Mouse (Mus musculus) lung, postnatal 0 days (tissue): Measurements from ENCODE around the gene Flywch1. TPM values are rescaled to one million over a fixed set of nuclear protein-coding genes. Genes with fewer than 3 reads are reported as not detected.
A peak's percentile ranks its signal among the peaks of the same experiment; 100 is the strongest.

ENCODE experiments used
- ATAC-seq: fragments of 200-750 bp; cut with Nextera tagmentation; 2 replicates; pipeline ENCODE4 v1.8.0; 2017; ENCODE audit warnings: moderate library complexity
- DNase-seq: peaks from one replicate; pipeline ENCODE4 v3.0.0-alpha.2; 2016; ENCODE audit warnings: low spot score
- H3K27ac ChIP-seq: fragments of 300-500 bp; sonication (generic); 2 replicates; pipeline ENCODE4 v1.5.1; 2014; ENCODE audit warnings: antibody characterized with exemption, mild to moderate bottlenecking, low read length, mixed read lengths
- H3K27me3 ChIP-seq: fragments of 300-500 bp; sonication (generic); replicated peaks from 2 replicates; pipeline ENCODE4 v1.6.1; 2014; ENCODE audit warnings: low read length, mixed read lengths; ENCODE audit not compliant: insufficient read depth
- H3K36me3 ChIP-seq: fragments of 300-500 bp; sonication (generic); 2 replicates; pipeline ENCODE4 v1.6.1; 2014; ENCODE audit warnings: low read length, mixed read lengths; ENCODE audit not compliant: insufficient read depth
- H3K4me1 ChIP-seq: fragments of 300-500 bp; sonication (generic); 2 replicates; pipeline ENCODE4 v1.6.1; 2014; ENCODE audit warnings: antibody characterized with exemption, low read depth, low read length, mixed read lengths; ENCODE audit not compliant: insufficient read depth
- H3K4me2 ChIP-seq: fragments of 300-500 bp; sonication (generic); replicated peaks from 2 replicates; pipeline ENCODE4 v1.6.1; 2014; ENCODE audit warnings: low read depth, mild to moderate bottlenecking, low read length, moderate library complexity, mixed read lengths
- H3K4me3 ChIP-seq: fragments of 300-500 bp; sonication (generic); 2 replicates; pipeline ENCODE4 v1.5.1; 2014; ENCODE audit warnings: low read depth, low read length
- H3K9ac ChIP-seq: fragments of 300-500 bp; sonication (generic); replicated peaks from 2 replicates; pipeline ENCODE4 v1.6.1; 2014; ENCODE audit warnings: low read depth, mild to moderate bottlenecking
- H3K9me3 ChIP-seq: fragments of 300-500 bp; sonication (generic); 2 replicates; pipeline ENCODE4 v1.6.1; 2016; ENCODE audit warnings: low read length, mixed read lengths
- CTCF ChIP-seq: IDR thresholded peaks from 2 replicates; pipeline ENCODE4 v1.5.1; 2016; ENCODE audit warnings: antibody characterized with exemption, mild to moderate bottlenecking
- EP300 ChIP-seq: IDR thresholded peaks from 2 replicates; pipeline ENCODE4 v1.6.1; 2016; ENCODE audit warnings: antibody characterized with exemption, mild to moderate bottlenecking, control low read depth
- WGBS: fragments of 180-500 bp; shearing (Covaris S2); extraction: QIAGEN DNeasy Blood & Tissue Kit; methylation state at CpG from one replicate; pipeline ENCODE4 v1.1.7; 2014; 5-methylcytosine and 5-hydroxymethylcytosine counted together
- polyA plus RNA-seq: library from polyadenylated mRNA; unstranded; fragments of >200 nt; fragmentation: Nextera tagmentation; extraction: Ambion mirVana; gene quantifications from 2 replicates; pipeline ENCODE4 v1.2.1, GENCODE M21; 2015

Gene Flywch1
- polyA plus RNA-seq: 43.1 and 43.5 TPM in 2 replicates

GRCm38 (mm10) chr17:23771284-23772218 lies at the start of gene Flywch1:
Flywch1 (minus strand) TSS chr17:23771602.
- Histone ChIP-seq H3K4me3 (peak within 1 kb of the TSS; percentile 92), H3K27ac (peak within 1 kb of the TSS; percentile 68), H3K9ac (peak within 1 kb of the TSS; percentile 92), H3K36me3 (no peaks in the 10 kb centered on the region), H3K4me1 (no peaks in the 10 kb centered on the region), H3K27me3 (no peaks in the 10 kb centered on the region), H3K4me2 (peak within 1 kb of the TSS; percentile 73), H3K9me3 (no peaks in the 10 kb centered on the region)
- DNase-seq (peak; percentile 99), ATAC-seq (peak; percentile 99)
- TF ChIP-seq CTCF (no peak), EP300 (peak; percentile 54; the same call in 1 of the 2 replicates)
- 3% methylated on average over 49 of the region's 58 CpGs for WGBS

GRCm38 (mm10) chr17:23820731-23821130 lies 49.3 kb upstream of the Flywch1 start:
- 0 out of 2 replicates have a peak, but pooled peaks cover 8% of the 10 kb centered on the region for H3K9me3 ChIP-seq
- no peaks in the 10 kb centered on the region for H3K27me3 ChIP-seq
- H3K36me3 ChIP-seq: peaks cover 83% of the 10 kb centered on the region
- no peak overlapping the region for H3K9ac ChIP-seq
- no peak overlapping the region for H3K27ac ChIP-seq
- TF ChIP-seq CTCF (no peak), EP300 (no peak)
- no peak overlapping the region for H3K4me3 ChIP-seq
- no peaks in the 10 kb centered on the region for H3K4me1 ChIP-seq
- no peak overlapping the region for H3K4me2 ChIP-seq
- ATAC-seq (no peak), DNase-seq (no peak)
- 92% methylated on average over 5 of the region's 5 CpGs for WGBS

DNA sequence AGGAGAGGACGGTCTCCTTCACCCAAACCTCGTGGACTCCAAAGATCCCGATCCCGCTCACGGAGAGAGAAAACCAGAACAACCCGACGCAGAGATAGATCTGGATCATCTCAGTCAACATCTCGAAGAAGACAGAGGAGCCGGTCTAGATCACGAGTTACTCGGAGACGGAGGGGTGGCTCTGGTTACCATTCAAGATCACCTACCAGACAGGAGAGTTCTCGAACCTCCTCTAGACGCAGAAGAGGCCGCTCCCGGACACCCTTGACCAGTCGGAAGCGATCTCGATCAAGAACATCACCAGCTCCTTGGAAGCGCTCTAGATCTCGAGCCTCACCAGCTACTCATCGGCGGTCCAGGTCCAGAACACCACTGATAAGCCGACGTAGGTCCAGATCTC lies 47.8 kb upstream of the Flywch1 start:
- Histone ChIP-seq H3K27ac (no peak overlapping the region), H3K9me3 (0 out of 2 replicates have a peak, but pooled peaks cover 8% of the 10 kb centered on the region), H3K4me1 (no peaks in the 10 kb centered on the region), H3K27me3 (no peaks in the 10 kb centered on the region), H3K9ac (no peak overlapping the region), H3K4me3 (no peak overlapping the region), H3K36me3 (peaks cover 87% of the 10 kb centered on the region), H3K4me2 (no peak overlapping the region)
- 97% methylated on average over 25 of the region's 25 CpGs for WGBS
- TF ChIP-seq EP300 (no peak), CTCF (no peak)
- DNase-seq: no peak
- no peak for ATAC-seq

- no peak overlapping the region for H3K27ac ChIP-seq
- H3K4me2 ChIP-seq: no peak overlapping the region
- H3K9me3 ChIP-seq: 0 out of 2 replicates have a peak, but pooled peaks cover 8% of the 10 kb centered on the region
- no peaks in the 10 kb centered on the region for H3K27me3 ChIP-seq
- no peaks in the 10 kb centered on the region for H3K4me1 ChIP-seq
- no peak overlapping the region for H3K4me3 ChIP-seq
- ATAC-seq: no peak
- WGBS: 97% methylated on average over 8 of the region's 8 CpGs
- DNase-seq: no peak
- peaks cover 90% of the 10 kb centered on the region for H3K36me3 ChIP-seq
- no peak for TF ChIP-seq EP300
- TF ChIP-seq CTCF: no peak
- H3K9ac ChIP-seq: no peak overlapping the region
These were observed 47.2 kb upstream of the Flywch1 start for GRCm38 (mm10) chr17:23818579-23818978.

DNA sequence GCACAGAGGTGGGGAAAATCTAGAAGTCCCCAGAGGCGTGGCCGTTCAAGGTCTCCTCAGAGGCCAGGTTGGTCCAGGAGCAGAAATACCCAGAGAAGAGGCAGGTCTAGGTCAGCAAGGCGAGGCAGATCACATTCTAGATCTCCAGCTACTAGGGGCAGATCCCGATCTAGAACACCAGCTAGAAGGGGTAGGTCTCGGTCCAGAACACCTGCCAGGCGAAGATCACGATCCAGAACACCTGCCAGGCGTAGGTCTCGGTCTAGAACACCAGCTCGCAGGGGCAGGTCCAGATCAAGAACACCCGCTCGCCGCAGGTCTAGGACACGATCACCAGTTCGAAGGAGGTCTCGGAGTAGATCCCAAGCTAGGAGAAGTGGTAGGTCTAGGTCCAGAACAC lies 44.2 kb upstream of the Flywch1 start:
- no peak overlapping the region for H3K9ac ChIP-seq
- H3K36me3 ChIP-seq: peaks cover 84% of the 10 kb centered on the region
- H3K27ac ChIP-seq: no peak overlapping the region
- 0 out of 2 replicates have a peak, but pooled peaks cover 8% of the 10 kb centered on the region for H3K9me3 ChIP-seq
- H3K27me3 ChIP-seq: no peaks in the 10 kb centered on the region
- 98% methylated on average over 16 of the region's 16 CpGs for WGBS
- DNase-seq (no peak), ATAC-seq (no peak)
- H3K4me1 ChIP-seq: no peaks in the 10 kb centered on the region
- TF ChIP-seq CTCF: no peak
- no peak for TF ChIP-seq EP300
- no peak overlapping the region for H3K4me3 ChIP-seq
- H3K4me2 ChIP-seq: no peak overlapping the region

GRCm38 (mm10) chr17:23807918-23808317 lies 36.5 kb upstream of the Flywch1 start:
- Histone ChIP-seq H3K27ac (no peak overlapping the region), H3K4me1 (peaks cover 3% of the 10 kb centered on the region; the same call in 1 of the 2 replicates), H3K36me3 (peaks cover 36% of the 10 kb centered on the region), H3K4me2 (no peak overlapping the region), H3K4me3 (no peak overlapping the region), H3K27me3 (no peaks in the 10 kb centered on the region), H3K9ac (no peak overlapping the region), H3K9me3 (no peaks in the 10 kb centered on the region)
- TF ChIP-seq CTCF: no peak
- TF ChIP-seq EP300: no peak
- 79% methylated on average over 3 of the region's 3 CpGs for WGBS
- ATAC-seq (no peak), DNase-seq (no peak)
